Mouse (Mus musculus) heart, adult 2 months (tissue): ENCODE measurements around the gene Stab2. TPM values are rescaled to one million over a fixed set of nuclear protein-coding genes. Genes with fewer than 3 reads are reported as not detected.

ENCODE experiments used
- DNase-seq, 2 experiments: peaks; one replicate each; pipeline ENCODE4 v3.0.0; 2021
- H3K27ac ChIP-seq: fragments of 200-600 bp; 2 replicates; pipeline ENCODE4 v1.8.1; 2022
- H3K27me3 ChIP-seq: fragments of 200-500 bp; 2 replicates; pipeline ENCODE4 v1.6.1; 2012; ENCODE audit warnings: mild to moderate bottlenecking, low read length, inconsistent platforms, mixed read lengths; ENCODE audit not compliant: control insufficient read depth, insufficient read depth
- H3K36me3 ChIP-seq: fragments of 200-500 bp; 2 replicates; pipeline ENCODE4 v1.6.1; 2012; ENCODE audit warnings: low read length, inconsistent platforms; ENCODE audit not compliant: control insufficient read depth, insufficient read depth
- H3K4me1 ChIP-seq: fragments of 200-500 bp; 2 replicates; pipeline ENCODE4 v1.6.1; 2011; ENCODE audit warnings: low read length; ENCODE audit not compliant: control insufficient read depth, insufficient read depth
- H3K4me3 ChIP-seq: fragments of 200-600 bp; 2 replicates; pipeline ENCODE4 v1.8.1; 2022
- H3K79me2 ChIP-seq: fragments of 200-500 bp; replicated peaks from 2 replicates; pipeline ENCODE4 v1.6.1; 2012; ENCODE audit warnings: mild to moderate bottlenecking, inconsistent platforms, low read length, moderate library complexity, mixed read lengths; ENCODE audit not compliant: control insufficient read depth, insufficient read depth
- H3K9ac ChIP-seq: fragments of 200-500 bp; 2 replicates; pipeline ENCODE4 v1.6.1; 2012; ENCODE audit warnings: low read depth, mild to moderate bottlenecking, control low read depth, inconsistent platforms, low read length, mixed read lengths
- CTCF ChIP-seq: fragments of 200-600 bp; IDR thresholded peaks from 2 replicates; pipeline ENCODE4 v1.8.1; 2022; ENCODE audit warnings: antibody characterized with exemption, mild to moderate bottlenecking, moderate library complexity
- EP300 ChIP-seq: fragments of 200-500 bp; IDR thresholded peaks from 2 replicates; pipeline ENCODE4 v1.6.1; 2011; ENCODE audit warnings: low read depth, low read length, control low read depth; ENCODE audit not compliant: insufficient read depth
- POLR2A ChIP-seq: fragments of 200-500 bp; IDR thresholded peaks from 2 replicates; pipeline ENCODE4 v1.6.1; 2011; ENCODE audit warnings: mild to moderate bottlenecking, low read depth, low read length, control low read depth; ENCODE audit not compliant: insufficient read depth
- WGBS: fragments of 180-500 bp; shearing (Covaris S2); methylation state at CpG from one replicate; pipeline ENCODE4 v1.1.7; 2018; 5-methylcytosine and 5-hydroxymethylcytosine counted together
- intact Hi-C: fragments of 180-260 bp; cut with DNase I; formaldehyde crosslinking; loops from one replicate; pipeline ENCODE4 v1.15.1; 2025
- polyA plus RNA-seq: library from polyadenylated mRNA; depleted of rRNA; stranded (reverse); fragments of >200 nt; gene quantifications from 2 replicates; pipeline ENCODE4 v1.2.3, GENCODE M21; 2012
- total RNA-seq, 2 experiments: library from RNA; stranded (reverse); gene quantifications; 2 replicates each; pipeline ENCODE4 v1.2.3; 2021

Gene Stab2
- total and polyA plus RNA-seq, 3 experiments = 0.23 to 0.53 (median 0.29) TPM

- H3K79me2 ChIP-seq = no peaks in the 10 kb centered on the region
- no peak overlapping the region for H3K4me3 ChIP-seq
- TF ChIP-seq EP300 = no peak
- TF ChIP-seq CTCF = no peak
- TF ChIP-seq POLR2A = no peak
- DNase-seq = no peak
- no peaks in the 10 kb centered on the region for H3K4me1 ChIP-seq
- H3K9ac ChIP-seq = no peak overlapping the region
- no peaks in the 10 kb centered on the region for H3K27me3 ChIP-seq
- no peaks in the 10 kb centered on the region for H3K36me3 ChIP-seq
- H3K27ac ChIP-seq = no peak overlapping the region
- intact Hi-C loops = no loop called here
- 49% methylated on average over 6 of the region's 6 CpGs for WGBS
Measured at GRCm38 (mm10) chr10:86934376-86934775, 73.4 kb downstream of the Stab2 start.

GRCm38 (mm10) chr10:86933906-86934305 is 73.9 kb downstream of the Stab2 start:
- Histone ChIP-seq H3K36me3 (no peaks in the 10 kb centered on the region), H3K4me3 (no peak overlapping the region), H3K9ac (no peak overlapping the region), H3K4me1 (no peaks in the 10 kb centered on the region), H3K27me3 (no peaks in the 10 kb centered on the region), H3K27ac (no peak overlapping the region), H3K79me2 (no peaks in the 10 kb centered on the region)
- 36% methylated on average over 3 of the region's 3 CpGs for WGBS
- intact Hi-C loops = no loop called here
- DNase-seq = no peak
- no peak for TF ChIP-seq EP300
- no peak for TF ChIP-seq CTCF
- TF ChIP-seq POLR2A = no peak

DNA sequence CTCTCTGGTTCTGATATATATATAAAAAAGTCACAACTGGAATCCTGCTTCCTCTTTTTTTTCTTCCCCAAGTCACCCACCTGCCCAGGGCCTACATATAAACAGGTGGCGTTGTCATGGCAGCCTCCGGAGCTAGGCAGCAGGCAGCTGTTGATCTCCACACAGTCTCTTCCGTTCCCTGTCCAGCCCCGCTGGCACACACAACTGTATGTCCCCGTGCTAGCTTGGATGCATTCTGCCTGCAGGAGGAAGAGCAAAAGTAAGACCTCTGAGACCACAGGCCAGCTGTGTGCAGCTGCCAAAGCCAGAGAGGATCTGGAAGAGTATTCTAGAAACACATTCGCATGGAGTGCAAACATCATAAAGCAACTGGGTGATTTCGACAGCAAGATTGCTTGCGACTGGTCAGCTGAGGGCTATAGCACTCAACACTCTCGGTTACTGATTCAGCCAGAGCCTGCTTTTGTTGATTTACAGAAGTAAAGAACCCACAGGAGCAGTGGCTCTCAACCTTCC is 74.6 kb downstream of the Stab2 start:
- Histone ChIP-seq H3K9ac (no peak overlapping the region), H3K4me1 (no peaks in the 10 kb centered on the region), H3K27me3 (no peaks in the 10 kb centered on the region), H3K4me3 (no peak overlapping the region), H3K27ac (no peak overlapping the region), H3K79me2 (no peaks in the 10 kb centered on the region), H3K36me3 (no peaks in the 10 kb centered on the region)
- intact Hi-C loops = no loop called here
- WGBS = 59% methylated on average over 9 of the region's 9 CpGs
- peak; percentile 26 to 48 for DNase-seq
- no peak for TF ChIP-seq POLR2A
- no peak for TF ChIP-seq CTCF
- no peak for TF ChIP-seq EP300

GRCm38 (mm10) chr10:86923602-86924001 is 84.2 kb downstream of the Stab2 start:
- H3K4me3 ChIP-seq = no peak overlapping the region
- H3K36me3 ChIP-seq = no peaks in the 10 kb centered on the region
- no peaks in the 10 kb centered on the region for H3K79me2 ChIP-seq
- H3K27ac ChIP-seq = no peak overlapping the region
- no peaks in the 10 kb centered on the region for H3K4me1 ChIP-seq
- no peak for TF ChIP-seq CTCF
- WGBS = 81% methylated on average over 1 of the region's 1 CpGs
- H3K9ac ChIP-seq = no peak overlapping the region
- DNase-seq = no peak
- intact Hi-C loops = no loop called here
- H3K27me3 ChIP-seq = no peaks in the 10 kb centered on the region

GRCm38 (mm10) chr10:86915595-86915994 is 92.2 kb downstream of the Stab2 start:
- intact Hi-C loops = no loop called here

GRCm38 (mm10) chr10:86908562-86908961 is 99.3 kb downstream of the Stab2 start:
- H3K27me3 ChIP-seq = no peaks in the 10 kb centered on the region
- no peak overlapping the region for H3K4me3 ChIP-seq
- H3K36me3 ChIP-seq = no peaks in the 10 kb centered on the region
- no peaks in the 10 kb centered on the region for H3K79me2 ChIP-seq
- H3K9ac ChIP-seq = no peak overlapping the region
- no peaks in the 10 kb centered on the region for H3K4me1 ChIP-seq
- H3K27ac ChIP-seq = no peak overlapping the region
- intact Hi-C loops = no loop called here
- no peak for DNase-seq
- TF ChIP-seq POLR2A = no peak
- no peak for TF ChIP-seq CTCF
- TF ChIP-seq EP300 = no peak
- WGBS = 95% methylated on average over 18 of the region's 18 CpGs

More at GRCm38 (mm10) chr10:86915595-86915994, 92.2 kb downstream of the Stab2 start:
- Histone ChIP-seq H3K79me2 (no peaks in the 10 kb centered on the region), H3K27me3 (no peaks in the 10 kb centered on the region), H3K4me3 (no peak overlapping the region), H3K36me3 (no peaks in the 10 kb centered on the region), H3K9ac (no peak overlapping the region), H3K27ac (no peak overlapping the region), H3K4me1 (no peaks in the 10 kb centered on the region)
- no peak for DNase-seq
- TF ChIP-seq EP300 (no peak), CTCF (no peak)

- Histone ChIP-seq H3K9ac (no peak overlapping the region), H3K4me3 (no peak overlapping the region), H3K79me2 (no peaks in the 10 kb centered on the region), H3K27ac (no peak overlapping the region), H3K36me3 (no peaks in the 10 kb centered on the region), H3K27me3 (no peaks in the 10 kb centered on the region), H3K4me1 (no peaks in the 10 kb centered on the region)
- TF ChIP-seq CTCF (no peak), POLR2A (no peak), EP300 (no peak)
- intact Hi-C loops = no loop called here
- 53% methylated on average over 6 of the region's 6 CpGs for whole genome bisulfite sequencing
- DNase-seq = no peak
Measured at GRCm38 (mm10) chr10:86907043-86907442, 100.8 kb downstream of the Stab2 start.
